Mouse (Mus musculus) adrenal gland, postnatal 10 days (tissue): ENCODE results near the gene Rnf113a2. TPM values are rescaled to one million over a fixed set of nuclear protein-coding genes. Genes with fewer than 3 reads are reported as not detected.

Experiments used
- DNase-seq: peaks from one replicate; pipeline ENCODE4 v3.0.0; 2021; ENCODE audit warnings: mixed read lengths
- long read RNA-seq, 2 experiments: library from polyadenylated mRNA; stranded (forward); transcript quantifications; one replicate each; pipeline ENCODE4 v2.0.0; 2021
- total RNA-seq, 2 experiments: library from RNA; stranded (reverse); gene quantifications; 2 replicates each; pipeline ENCODE4 v1.2.3; 2021

The Rnf113a2 gene
- 10 to 100 TPM; 13.9 to 14.7 TPM for total RNA-seq
- long read RNA-seq, experiment 1, transcript Rnf113a2-201 (1 exons, 1,383 nt): major isoform, 28 of 28 reads
- long read RNA-seq, experiment 1, partial matches to known transcripts: 0 of 28 reads
- long read RNA-seq, experiment 1, other reads (novel, unspliced or antisense): 0 of 28 reads
- long read RNA-seq, experiment 2, transcript Rnf113a2-201 (1 exons, 1,383 nt): major isoform, 8 of 8 reads
- long read RNA-seq, experiment 2, partial matches to known transcripts: 0 of 8 reads
- long read RNA-seq, experiment 2, other reads (novel, unspliced or antisense): 0 of 8 reads

DNA sequence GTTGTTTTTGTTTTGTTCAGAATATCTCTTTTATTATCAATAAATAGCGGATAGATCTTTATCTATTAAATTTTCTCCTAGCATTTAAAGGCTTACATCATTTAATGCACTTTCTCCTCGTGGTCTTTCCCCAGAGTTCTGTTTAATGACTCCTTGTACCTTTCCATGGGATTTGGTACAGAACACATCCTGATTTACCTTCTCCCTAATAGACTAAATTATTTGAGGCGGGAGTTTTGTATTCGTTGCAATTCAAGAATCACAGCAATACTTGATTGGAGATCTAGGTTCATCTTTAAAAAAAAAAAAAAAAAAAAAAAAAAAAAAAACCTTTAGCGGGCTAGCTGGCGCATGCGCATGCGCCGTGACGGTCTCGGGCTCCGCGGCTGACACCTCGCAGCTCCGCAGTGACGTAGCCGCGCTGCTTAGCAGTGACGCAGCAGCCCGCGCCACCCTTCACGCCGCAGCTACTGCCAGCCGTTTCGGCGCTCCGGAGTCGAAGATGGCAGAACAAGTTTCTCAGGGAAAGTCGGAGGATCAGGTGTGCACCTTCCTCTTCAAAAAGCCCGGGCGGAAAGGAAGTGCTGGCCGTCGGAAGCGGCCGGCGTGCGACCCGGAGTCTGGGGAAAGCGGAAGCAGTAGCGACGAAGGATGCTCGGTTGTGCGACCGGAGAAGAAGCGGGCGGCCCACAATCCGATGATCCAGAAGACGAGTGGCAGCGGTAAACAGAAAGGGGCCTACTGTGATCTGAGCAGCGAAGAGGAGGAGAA is at the start of gene Rnf113a2:
Gene Rnf113a2 (plus strand): TSS at position 363 of the 771 bp plus-strand sequence.
- peak; percentile 87 for DNase-seq

- DNase-seq: no peak
These were observed 45.3 kb upstream of the Rnf113a2 start for GRCm38 (mm10) chr12:84371647-84372046.

DNA sequence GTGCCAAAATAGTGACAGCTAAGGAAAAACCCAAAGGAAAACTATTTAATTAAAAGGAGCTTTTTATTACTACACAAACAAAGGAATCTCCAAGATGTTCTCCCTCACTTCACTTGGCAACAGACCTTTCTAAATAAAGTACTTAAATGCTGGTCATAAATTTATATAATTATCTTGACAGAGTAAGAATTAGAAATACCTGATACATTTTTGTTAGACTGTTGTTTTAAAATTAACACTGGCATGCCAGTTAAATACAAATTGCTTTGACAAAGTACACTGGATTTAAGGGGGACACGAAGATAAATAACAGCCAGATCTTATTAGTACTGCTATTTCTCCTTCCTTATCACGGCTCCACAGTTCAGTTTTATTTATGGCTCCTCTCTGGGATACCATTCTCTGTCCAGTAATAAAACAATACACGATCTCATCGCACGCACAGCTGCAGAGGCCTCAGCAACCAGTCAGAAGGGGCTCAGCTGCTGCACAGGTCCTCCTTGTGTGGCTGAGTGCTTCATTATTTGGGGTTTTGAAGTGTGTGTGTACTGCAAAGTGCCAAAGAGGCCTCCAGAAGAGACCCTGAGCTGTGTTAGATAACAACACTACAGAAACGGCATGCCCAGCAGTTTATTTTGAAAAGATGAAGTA is 43.0 kb upstream of the Rnf113a2 start:
- no peak for DNase-seq

DNA sequence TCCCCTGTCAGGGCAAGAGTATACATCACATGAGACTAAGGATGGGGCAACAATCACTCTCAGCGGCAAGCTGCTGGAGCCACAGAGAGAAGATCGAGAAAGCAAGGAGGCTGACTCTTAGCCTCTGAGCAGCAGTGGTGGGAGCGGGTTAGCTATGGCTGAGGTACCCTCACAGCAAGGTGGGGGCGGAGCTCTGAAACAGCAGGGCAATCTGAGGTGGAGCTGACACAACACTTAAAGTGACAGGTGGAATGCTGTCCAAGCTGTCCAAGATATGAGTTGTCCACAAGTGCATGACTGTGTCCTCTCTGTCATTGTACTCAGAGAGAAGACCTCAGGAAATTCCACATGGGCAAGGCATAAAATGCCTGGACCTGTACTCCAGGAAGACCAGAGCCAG is 34.6 kb upstream of the Rnf113a2 start:
- no peak for DNase-seq

- peak; percentile 77 for DNase-seq
These were observed 32.3 kb upstream of the Rnf113a2 start for GRCm38 (mm10) chr12:84384644-84385081.

DNA sequence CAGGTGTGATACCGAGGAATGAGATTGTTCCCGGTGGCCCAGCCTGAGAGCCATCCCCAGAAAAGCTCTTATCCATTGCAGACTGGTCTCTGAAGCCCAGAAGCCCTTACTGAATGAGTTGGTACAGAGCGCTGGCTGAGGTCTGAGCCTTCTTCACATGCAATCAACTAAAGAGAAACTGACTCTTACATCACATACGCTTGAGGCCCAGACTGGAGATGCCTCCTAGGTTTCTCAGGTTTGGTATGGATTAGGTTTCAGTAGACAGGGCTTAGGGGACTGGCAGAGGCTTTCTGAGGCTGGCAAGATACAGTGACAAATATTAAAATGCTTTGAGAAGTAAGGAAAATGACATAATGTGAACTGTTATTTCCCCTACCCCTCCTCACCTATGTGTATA is 31.6 kb upstream of the Rnf113a2 start:
- no peak for DNase-seq

- DNase-seq: no peak
These were observed 28.9 kb upstream of the Rnf113a2 start for GRCm38 (mm10) chr12:84388097-84388496.

- no peak for DNase-seq
These were observed 28.1 kb upstream of the Rnf113a2 start for GRCm38 (mm10) chr12:84388774-84389400.

GRCm38 (mm10) chr12:84390336-84390735 is 26.7 kb upstream of the Rnf113a2 start:
- no peak for DNase-seq

- DNase-seq: no peak
These were observed 24.3 kb upstream of the Rnf113a2 start for GRCm38 (mm10) chr12:84392681-84393080.

DNA sequence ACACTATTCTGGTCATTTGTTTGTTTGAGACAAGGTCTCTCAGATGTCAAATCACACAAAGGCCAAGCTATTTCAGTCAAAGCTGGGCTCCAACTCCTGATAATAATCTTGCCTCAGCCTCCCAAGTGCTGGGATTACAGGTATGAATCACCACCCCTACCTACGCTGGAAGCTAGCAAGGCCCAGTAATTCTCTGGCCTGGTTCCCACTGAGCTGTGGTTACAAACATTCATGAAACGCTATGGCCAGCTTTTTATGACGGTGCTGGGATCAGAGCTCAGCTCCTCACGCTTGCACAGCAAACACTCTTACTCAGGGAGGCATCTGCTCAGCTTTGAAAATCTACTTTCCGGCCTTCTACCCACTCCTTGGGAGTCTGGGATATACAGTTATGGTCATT is 23.1 kb upstream of the Rnf113a2 start:
- DNase-seq: no peak

DNA sequence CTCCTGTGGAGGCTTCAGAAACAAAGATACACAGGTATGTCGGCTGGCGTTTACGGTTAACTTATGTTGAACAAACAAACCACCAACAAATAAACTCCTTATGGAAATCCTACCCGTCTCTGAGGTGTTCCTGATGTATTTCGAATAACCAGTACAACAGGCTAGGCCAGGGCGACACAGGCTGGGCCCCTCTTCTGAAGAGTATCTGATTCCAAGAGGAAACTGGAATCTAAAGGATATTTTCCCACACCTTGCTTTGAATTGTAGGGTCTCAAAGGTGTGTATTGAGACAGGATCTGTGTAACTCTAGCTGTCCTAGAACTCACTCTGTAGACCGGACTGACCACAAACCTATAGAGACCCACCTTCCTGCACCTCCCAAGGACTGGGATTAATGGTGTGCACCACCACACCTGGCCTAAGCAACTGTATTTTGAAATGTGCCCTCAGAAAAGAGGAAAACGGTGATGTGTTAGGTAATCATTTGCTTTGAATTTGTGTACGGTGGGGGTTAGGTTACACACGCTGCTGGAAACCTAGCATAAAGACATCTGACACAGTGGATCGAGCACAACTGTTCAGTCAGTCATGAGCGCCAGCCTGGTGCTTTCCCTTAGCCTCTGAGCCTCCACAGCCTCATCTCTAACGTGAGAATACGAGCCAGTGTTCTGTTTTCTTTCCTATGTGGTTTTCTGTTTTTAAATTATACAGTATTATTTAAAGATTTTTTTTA is 19.9 kb upstream of the Rnf113a2 start:
- DNase-seq: no peak

- DNase-seq: no peak
These were observed 19.3 kb upstream of the Rnf113a2 start for GRCm38 (mm10) chr12:84397685-84398084.

GRCm38 (mm10) chr12:84398629-84399028 is 18.4 kb upstream of the Rnf113a2 start:
- DNase-seq: no peak

DNA sequence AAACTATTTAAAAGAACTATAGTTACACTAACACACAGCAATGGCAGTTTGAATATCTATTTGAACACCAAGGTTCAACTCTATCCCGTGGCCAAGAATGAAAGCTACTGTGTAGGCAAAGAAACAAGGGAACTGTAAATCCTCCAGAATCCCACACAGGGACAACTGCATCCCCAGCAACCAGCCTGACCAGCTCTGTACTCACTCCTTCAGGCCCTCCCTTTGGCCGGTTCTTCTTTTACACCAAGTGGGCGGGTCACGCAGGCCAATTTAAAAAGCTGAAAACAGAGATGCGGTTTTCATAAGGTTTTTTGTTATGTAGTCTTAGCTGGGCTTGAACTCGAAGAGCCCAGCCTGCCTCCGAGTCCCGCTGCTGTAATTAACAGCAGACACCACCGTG is 17.9 kb upstream of the Rnf113a2 start:
- no peak for DNase-seq

DNA sequence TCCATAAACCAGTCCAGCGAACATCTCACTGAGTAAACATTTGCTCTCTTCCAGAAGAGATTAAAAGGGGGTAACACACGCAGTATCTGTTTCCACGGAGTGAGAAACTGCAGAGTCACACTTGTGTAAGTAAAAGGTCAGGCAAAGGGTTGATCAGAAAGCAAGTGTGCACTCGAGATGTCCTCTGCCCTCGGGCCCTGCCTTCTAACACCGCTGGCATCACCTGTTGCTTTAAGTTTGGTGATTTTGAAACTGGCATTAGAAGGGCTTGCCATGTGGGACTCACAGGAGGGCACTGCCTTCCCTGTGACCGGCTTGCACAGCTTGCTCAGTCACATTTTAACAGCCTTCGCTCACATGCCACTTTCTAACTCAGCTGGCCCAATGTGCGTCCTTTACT is 17.3 kb upstream of the Rnf113a2 start:
- DNase-seq: peak; percentile 37

DNA sequence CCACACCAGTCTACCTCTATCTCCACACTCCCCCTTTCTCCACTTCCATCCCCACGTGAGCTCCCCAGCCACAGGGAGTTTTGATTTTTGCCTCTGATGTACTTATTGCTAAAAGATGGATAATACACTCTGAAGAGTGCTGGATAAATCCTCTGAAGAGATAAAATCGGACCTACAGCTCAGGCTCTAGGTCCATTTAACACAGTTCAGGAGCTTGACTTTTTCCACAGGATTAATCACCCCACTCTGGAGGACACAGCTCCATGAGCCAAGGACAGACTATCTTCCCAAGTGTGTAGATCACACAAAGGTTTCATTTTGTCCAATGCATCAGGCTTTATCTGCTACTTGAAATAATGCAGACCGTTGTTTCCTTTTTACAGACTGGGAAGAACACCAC is 16.9 kb upstream of the Rnf113a2 start:
- peak; percentile 24 for DNase-seq

- peak; percentile 51 for DNase-seq
These were observed 16.3 kb upstream of the Rnf113a2 start for GRCm38 (mm10) chr12:84400653-84401052.

- DNase-seq: peak; percentile 0
These were observed 14.1 kb upstream of the Rnf113a2 start for GRCm38 (mm10) chr12:84402923-84403322.

DNA sequence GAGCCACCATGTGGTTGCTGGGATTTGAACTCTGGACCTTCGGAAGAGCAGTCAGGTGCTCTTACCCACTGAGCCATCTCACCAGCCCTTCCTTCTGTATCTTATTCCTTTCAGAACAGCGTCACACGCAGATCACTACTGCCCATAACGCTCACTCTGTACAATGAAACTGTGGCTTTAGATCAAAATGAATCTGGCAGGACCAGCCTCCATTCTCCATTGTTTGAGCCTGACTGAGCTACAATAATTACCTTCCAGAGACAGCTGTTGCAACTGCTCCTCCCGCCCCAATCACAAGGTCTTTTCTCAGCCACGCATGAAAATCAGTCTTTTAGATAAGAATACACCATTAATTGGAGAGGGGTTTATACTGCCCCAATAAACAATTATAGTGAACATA is 12.5 kb upstream of the Rnf113a2 start:
- DNase-seq: peak; percentile 2

DNA sequence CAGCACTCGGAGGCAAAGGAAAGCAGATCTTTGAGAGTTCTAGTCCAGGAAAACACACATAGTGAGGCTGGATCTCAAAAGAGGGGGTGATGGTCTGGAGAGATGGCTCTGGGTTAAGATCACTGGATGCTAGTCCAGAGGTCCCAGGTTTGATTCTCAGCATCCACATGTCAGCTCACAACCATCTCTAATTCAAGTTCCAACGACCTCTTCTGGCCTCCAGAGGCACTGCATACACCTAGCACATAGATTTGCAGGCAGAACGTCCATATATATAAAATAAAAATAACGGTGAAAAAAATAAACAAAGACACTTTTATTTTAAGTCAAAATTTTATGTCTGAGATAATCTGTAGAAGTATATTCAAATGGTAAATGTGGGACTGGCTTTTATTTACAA is 9.7 kb upstream of the Rnf113a2 start:
- DNase-seq: peak; percentile 0
